Mouse (Mus musculus): ENCODE results near the gene Exoc4. TPM values are rescaled to one million over a fixed set of nuclear protein-coding genes. Genes with fewer than 3 reads are reported as not detected.

Gene Exoc4
- polyA plus RNA-seq, 1 experiment = 23.0 TPM

DNA sequence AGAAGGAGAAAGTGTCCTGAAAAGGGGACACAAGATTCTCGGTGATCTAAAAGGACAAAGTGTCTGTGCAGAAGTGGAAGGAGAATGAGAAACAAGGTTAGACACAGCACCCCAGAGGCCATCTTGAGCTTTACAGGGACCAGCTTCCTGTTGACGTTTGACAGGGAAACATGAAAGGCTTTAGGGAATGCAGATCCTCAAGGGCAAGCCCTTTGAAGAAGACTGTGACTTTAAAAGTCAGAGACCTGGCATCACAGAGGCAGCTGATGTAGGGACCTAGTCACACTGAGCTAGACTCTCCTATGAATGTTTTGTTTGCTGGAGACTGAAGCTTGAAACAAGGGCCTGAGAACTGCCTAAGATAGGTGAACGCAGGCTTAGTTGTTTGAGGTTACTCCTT lies 520.4 kb downstream of the Exoc4 start:
- Histone ChIP-seq H3K4me3 (replicated peaks; ENCODE audit: insufficient read depth, low read depth, low read length) (no peak overlapping the region), H3K27ac (ENCODE audit: insufficient read depth, low read length) (no peak overlapping the region), H3K4me1 (ENCODE audit: control insufficient read depth, insufficient read depth, low read length) (no peaks in the 10 kb centered on the region), H3K27me3 (ENCODE audit: control insufficient read depth, insufficient read depth, low read length) (no peaks in the 10 kb centered on the region)
- TF ChIP-seq POLR2A (IDR thresholded peaks at IDR 0.05; ENCODE audit: borderline replicate concordance, insufficient read depth, low read length) = no peak
- no peak for TF ChIP-seq CTCF (IDR thresholded peaks at IDR 0.05; ENCODE audit: borderline replicate concordance, insufficient read depth, low read depth, low read length)
- 88% methylated on average over 3 of the region's 3 CpGs for WGBS
- no peak for DNase-seq

DNA sequence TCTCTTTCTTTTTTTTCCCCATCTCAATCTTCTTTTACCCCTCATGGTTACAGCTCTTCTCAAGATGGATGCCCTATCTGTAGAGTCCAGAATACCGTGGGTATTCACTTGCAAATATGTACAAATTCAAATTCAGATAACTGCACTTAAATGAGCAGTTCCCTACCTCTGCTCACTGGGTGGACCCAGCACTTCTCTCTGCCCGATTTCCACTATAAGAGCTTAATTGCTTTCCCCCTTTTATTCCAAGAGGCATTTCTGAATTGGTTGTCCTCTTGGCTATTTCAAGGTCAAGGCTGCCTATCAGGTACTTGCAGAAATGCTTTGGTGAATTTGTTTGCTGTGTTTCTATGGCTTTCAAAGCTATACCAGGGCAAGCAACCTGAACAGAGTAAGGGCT lies 521.1 kb downstream of the Exoc4 start:
- TF ChIP-seq CTCF (IDR thresholded peaks at IDR 0.05; ENCODE audit: borderline replicate concordance, insufficient read depth, low read depth, low read length) (no peak), POLR2A (IDR thresholded peaks at IDR 0.05; ENCODE audit: borderline replicate concordance, insufficient read depth, low read length) (no peak)
- H3K27ac ChIP-seq (ENCODE audit: insufficient read depth, low read length) = no peak overlapping the region
- no peak for DNase-seq
- 83% methylated on average over 2 of the region's 2 CpGs for WGBS
- no peak overlapping the region for H3K4me3 ChIP-seq (replicated peaks; ENCODE audit: insufficient read depth, low read depth, low read length)
- H3K4me1 ChIP-seq (ENCODE audit: control insufficient read depth, insufficient read depth, low read length) = no peaks in the 10 kb centered on the region
- no peaks in the 10 kb centered on the region for H3K27me3 ChIP-seq (ENCODE audit: control insufficient read depth, insufficient read depth, low read length)

DNA sequence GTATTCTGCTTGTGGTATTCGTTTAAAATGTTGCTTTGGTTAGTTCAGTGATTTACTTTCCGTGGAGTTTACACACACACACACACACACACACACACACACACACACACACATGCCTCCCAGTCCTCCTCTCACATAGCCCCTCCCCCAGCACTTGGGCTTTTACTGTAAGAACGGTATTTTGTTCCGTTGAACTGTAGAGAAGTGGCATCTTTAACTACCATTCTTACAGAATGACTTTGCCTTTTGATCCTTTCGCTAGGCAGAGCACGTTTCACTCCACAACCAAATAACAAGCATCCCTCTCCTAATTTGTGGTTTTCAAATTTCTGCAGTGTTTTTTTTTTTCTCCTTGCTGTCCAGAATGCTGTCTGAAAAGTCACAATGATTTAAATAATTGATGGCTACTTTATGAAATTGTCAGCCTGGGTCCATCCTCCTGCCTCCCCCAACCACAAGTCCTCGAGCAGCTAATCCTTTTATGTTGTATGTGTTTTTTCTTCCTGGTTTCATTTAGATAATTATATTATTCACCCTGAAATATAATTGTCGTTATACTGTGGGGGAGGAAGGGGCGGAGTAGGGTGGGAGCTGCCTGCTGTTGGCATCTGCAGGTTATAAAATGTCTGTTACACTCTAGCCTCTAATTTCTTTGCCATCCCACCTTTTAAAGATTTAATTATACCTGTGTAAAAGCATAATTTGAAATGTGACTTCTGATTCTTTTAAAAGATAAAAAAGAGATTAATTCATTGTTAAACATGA lies 523.8 kb downstream of the Exoc4 start:
- Histone ChIP-seq H3K4me3 (replicated peaks; ENCODE audit: insufficient read depth, low read depth, low read length) (no peak overlapping the region), H3K4me1 (ENCODE audit: control insufficient read depth, insufficient read depth, low read length) (no peaks in the 10 kb centered on the region), H3K27me3 (ENCODE audit: control insufficient read depth, insufficient read depth, low read length) (no peaks in the 10 kb centered on the region), H3K27ac (ENCODE audit: insufficient read depth, low read length) (no peak overlapping the region)
- DNase-seq = no peak
- TF ChIP-seq CTCF (IDR thresholded peaks at IDR 0.05; ENCODE audit: borderline replicate concordance, insufficient read depth, low read depth, low read length) (no peak), POLR2A (IDR thresholded peaks at IDR 0.05; ENCODE audit: borderline replicate concordance, insufficient read depth, low read length) (no peak)
- 80% methylated on average over 9 of the region's 9 CpGs for WGBS

DNA sequence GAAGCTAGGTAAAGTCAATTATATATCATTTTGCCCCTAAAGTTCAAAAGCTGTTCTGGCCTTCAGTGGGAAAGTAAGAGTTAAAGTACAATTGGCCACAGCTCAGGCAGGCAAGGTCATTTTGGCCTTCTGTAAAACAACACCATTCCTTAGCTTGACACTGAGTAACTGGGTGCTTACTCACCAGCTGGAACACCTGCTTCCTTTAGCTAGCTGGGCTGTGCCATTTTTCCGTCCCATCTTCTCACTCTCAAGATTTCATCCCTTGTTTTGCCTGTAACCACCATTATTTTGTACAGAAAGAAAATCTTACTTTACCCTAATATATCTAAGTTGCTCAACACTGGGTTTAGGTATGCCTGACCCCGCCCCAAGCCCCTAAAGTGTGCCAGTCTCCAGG lies 543.7 kb downstream of the Exoc4 start:
- TF ChIP-seq CTCF (IDR thresholded peaks at IDR 0.05; ENCODE audit: borderline replicate concordance, insufficient read depth, low read depth, low read length) = no peak
- TF ChIP-seq POLR2A (IDR thresholded peaks at IDR 0.05; ENCODE audit: borderline replicate concordance, insufficient read depth, low read length) = no peak
- no peak overlapping the region for H3K4me3 ChIP-seq (replicated peaks; ENCODE audit: insufficient read depth, low read depth, low read length)
- WGBS = 85% methylated on average over 2 of the region's 2 CpGs

DNA sequence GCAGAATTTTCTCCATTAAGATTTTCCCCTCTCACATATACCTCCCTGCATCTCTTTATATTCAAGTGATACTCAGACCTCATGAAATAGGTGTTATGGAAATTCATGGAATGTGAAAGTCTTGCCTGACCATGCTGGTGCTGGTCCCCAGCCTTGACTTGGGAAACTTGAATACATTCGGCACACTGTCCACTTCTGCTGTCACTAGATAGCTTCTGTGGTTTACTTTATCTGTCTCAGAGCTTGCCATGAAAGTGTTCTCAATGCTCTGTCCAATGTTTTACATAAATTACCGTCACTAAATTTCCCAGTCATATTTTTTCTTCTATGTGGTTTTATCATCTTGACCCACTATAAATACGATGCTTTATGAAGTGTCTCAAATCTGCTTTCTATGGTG lies 552.4 kb downstream of the Exoc4 start:
- Histone ChIP-seq H3K4me3 (replicated peaks; ENCODE audit: insufficient read depth, low read depth, low read length) (no peak overlapping the region), H3K27ac (ENCODE audit: insufficient read depth, low read length) (no peak overlapping the region), H3K4me1 (ENCODE audit: control insufficient read depth, insufficient read depth, low read length) (peaks cover 17% of the 10 kb centered on the region; the same call in 1 of the 2 replicates), H3K27me3 (ENCODE audit: control insufficient read depth, insufficient read depth, low read length) (no peaks in the 10 kb centered on the region)
- no peak for DNase-seq
- TF ChIP-seq CTCF (IDR thresholded peaks at IDR 0.05; ENCODE audit: borderline replicate concordance, insufficient read depth, low read depth, low read length) (no peak), POLR2A (IDR thresholded peaks at IDR 0.05; ENCODE audit: borderline replicate concordance, insufficient read depth, low read length) (no peak)
- WGBS = 97% methylated on average over 3 of the region's 3 CpGs

More for the DNA sequence above, 543.7 kb downstream of the Exoc4 start:
- Histone ChIP-seq H3K27me3 (ENCODE audit: control insufficient read depth, insufficient read depth, low read length) (no peaks in the 10 kb centered on the region), H3K27ac (ENCODE audit: insufficient read depth, low read length) (no peak overlapping the region), H3K4me1 (ENCODE audit: control insufficient read depth, insufficient read depth, low read length) (no peaks in the 10 kb centered on the region)
- DNase-seq = no peak

DNA sequence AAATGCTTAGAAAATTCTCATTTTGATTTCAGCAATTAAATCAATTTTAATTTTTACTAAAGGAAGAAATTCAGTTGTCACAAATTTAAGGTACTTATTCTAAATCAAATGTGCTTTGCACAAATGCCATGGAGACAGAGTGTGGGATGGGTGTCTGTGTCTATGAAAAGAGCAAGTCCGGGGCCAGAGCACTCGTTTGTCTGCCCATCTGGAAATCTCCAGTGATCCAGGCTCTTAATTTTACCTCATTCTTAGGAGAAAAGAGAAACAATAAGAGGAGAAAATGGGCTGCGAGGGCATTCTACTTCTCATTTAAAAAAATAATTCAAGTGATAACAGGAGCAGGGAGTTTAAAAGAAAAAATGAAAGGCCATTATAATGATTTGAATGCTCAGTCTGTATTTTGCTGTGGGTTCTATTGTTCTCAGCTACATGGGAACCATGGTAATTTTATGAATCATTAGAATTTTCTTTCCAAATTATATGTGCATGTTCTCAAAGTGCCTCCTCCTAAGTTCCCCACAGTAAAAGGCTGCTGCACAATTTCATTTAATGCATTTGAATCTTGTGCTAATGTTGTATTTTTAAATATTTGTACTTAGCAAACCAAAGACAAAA lies 554.7 kb downstream of the Exoc4 start:
- Histone ChIP-seq H3K4me1 (ENCODE audit: control insufficient read depth, insufficient read depth, low read length) (peaks cover 22% of the 10 kb centered on the region; the same call in 1 of the 2 replicates), H3K4me3 (replicated peaks; ENCODE audit: insufficient read depth, low read depth, low read length) (no peak overlapping the region), H3K27ac (ENCODE audit: insufficient read depth, low read length) (no peak overlapping the region), H3K27me3 (ENCODE audit: control insufficient read depth, insufficient read depth, low read length) (no peaks in the 10 kb centered on the region)
- no peak for DNase-seq
- WGBS = 86% methylated on average over 3 of the region's 3 CpGs
- TF ChIP-seq POLR2A (IDR thresholded peaks at IDR 0.05; ENCODE audit: borderline replicate concordance, insufficient read depth, low read length) (no peak), CTCF (IDR thresholded peaks at IDR 0.05; ENCODE audit: borderline replicate concordance, insufficient read depth, low read depth, low read length) (no peak)

DNA sequence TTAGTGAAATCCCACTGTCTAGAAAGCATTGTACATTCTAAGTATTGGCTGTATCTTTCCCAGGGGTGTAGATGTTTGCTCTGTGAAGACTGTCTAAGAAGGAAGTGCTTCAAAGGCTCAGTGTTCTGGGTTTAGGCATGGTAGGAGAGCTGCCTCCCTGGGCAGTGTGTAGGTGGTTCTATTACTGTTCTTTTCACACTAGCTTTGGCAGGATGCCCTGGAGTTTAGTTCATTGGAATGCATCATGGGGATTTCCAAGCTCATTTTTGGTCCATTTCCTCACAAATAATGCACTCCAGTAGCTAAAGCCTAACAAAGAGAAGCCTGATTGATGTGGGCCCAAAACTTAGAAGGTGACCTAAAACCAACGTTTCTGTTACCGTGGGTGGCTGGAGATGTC lies 555.9 kb downstream of the Exoc4 start:
- 13% methylated on average over 2 of the region's 2 CpGs for WGBS
- peak overlapping the region; percentile 58; the same call in 1 of the 2 replicates for H3K27ac ChIP-seq (ENCODE audit: insufficient read depth, low read length)
- no peak for TF ChIP-seq CTCF (IDR thresholded peaks at IDR 0.05; ENCODE audit: borderline replicate concordance, insufficient read depth, low read depth, low read length)
- no peak for TF ChIP-seq POLR2A (IDR thresholded peaks at IDR 0.05; ENCODE audit: borderline replicate concordance, insufficient read depth, low read length)

More for the DNA sequence above, 555.9 kb downstream of the Exoc4 start:
- H3K4me3 ChIP-seq (replicated peaks; ENCODE audit: insufficient read depth, low read depth, low read length) = no peak overlapping the region
- peak; percentile 56 to 88 for DNase-seq
- no peaks in the 10 kb centered on the region for H3K27me3 ChIP-seq (ENCODE audit: control insufficient read depth, insufficient read depth, low read length)
- peaks cover 22% of the 10 kb centered on the region; the same call in 1 of the 2 replicates for H3K4me1 ChIP-seq (ENCODE audit: control insufficient read depth, insufficient read depth, low read length)
